Mouse (Mus musculus) midbrain, postnatal 0 days (tissue): ENCODE measurements at regions not wholly inside any gene's neighbourhood (a gene's known extent, or its start where the extent isn't known, plus 50 kb on each side); places are given as distances from the start of the nearest gene placed in this dataset.
A peak's percentile ranks its signal among the peaks of the same experiment; 100 is the strongest.

Experiments
- ATAC-seq: fragments of 200-750 bp; cut with Nextera tagmentation; 2 replicates; pipeline ENCODE4 v1.8.0; 2017; ENCODE audit warnings: moderate number of reproducible peaks, mild to moderate bottlenecking, moderate TSS enrichment, moderate library complexity; ENCODE audit not compliant: low FRiP score
- DNase-seq: peaks from one replicate; pipeline ENCODE4 v3.0.0-alpha.2; 2015; ENCODE audit warnings: low spot score
- H3K27ac ChIP-seq: fragments of 300-500 bp; sonication (generic); 2 replicates; pipeline ENCODE4 v1.5.1; 2014; ENCODE audit warnings: low read depth, mild to moderate bottlenecking, low read length, mixed read lengths
- H3K27me3 ChIP-seq: fragments of 300-500 bp; sonication (generic); 2 replicates; pipeline ENCODE4 v1.6.1; 2014; ENCODE audit warnings: low read length, control low read depth, mixed read lengths; ENCODE audit not compliant: insufficient read depth
- H3K36me3 ChIP-seq: fragments of 300-500 bp; sonication (generic); 2 replicates; pipeline ENCODE4 v1.6.1; 2014; ENCODE audit warnings: low read length, control low read depth, mixed read lengths; ENCODE audit not compliant: insufficient read depth
- H3K4me1 ChIP-seq: fragments of 300-500 bp; sonication (generic); 2 replicates; pipeline ENCODE4 v1.6.1; 2014; ENCODE audit warnings: mild to moderate bottlenecking, control low read depth, antibody characterized with exemption, low read length, mixed read lengths; ENCODE audit not compliant: insufficient read depth
- H3K4me2 ChIP-seq: fragments of 300-500 bp; sonication (generic); 2 replicates; pipeline ENCODE4 v1.6.1; 2014; ENCODE audit warnings: low read depth, mild to moderate bottlenecking, low read length, mixed read lengths; ENCODE audit not compliant: poor library complexity, severe bottlenecking
- H3K4me3 ChIP-seq: fragments of 300-500 bp; sonication (generic); 2 replicates; pipeline ENCODE4 v1.5.1; 2014; ENCODE audit warnings: low read depth, mild to moderate bottlenecking, low read length, moderate library complexity
- H3K9ac ChIP-seq: fragments of 300-500 bp; sonication (generic); replicated peaks from 2 replicates; pipeline ENCODE4 v1.6.1; 2014; ENCODE audit warnings: mild to moderate bottlenecking, low read length, moderate library complexity, mixed read lengths; ENCODE audit not compliant: poor library complexity, severe bottlenecking
- H3K9me3 ChIP-seq: fragments of 300-500 bp; sonication (generic); 2 replicates; pipeline ENCODE4 v1.6.1; 2016; ENCODE audit warnings: low read length, control low read depth
- CTCF ChIP-seq: IDR thresholded peaks from 2 replicates; pipeline ENCODE4 v1.5.1; 2016; ENCODE audit warnings: antibody characterized with exemption, mild to moderate bottlenecking
- WGBS: fragments of 180-500 bp; shearing (Covaris S2); extraction: QIAGEN DNeasy Blood & Tissue Kit; methylation state at CpG from one replicate; pipeline ENCODE4 v1.1.7; 2014; 5-methylcytosine and 5-hydroxymethylcytosine counted together

DNA sequence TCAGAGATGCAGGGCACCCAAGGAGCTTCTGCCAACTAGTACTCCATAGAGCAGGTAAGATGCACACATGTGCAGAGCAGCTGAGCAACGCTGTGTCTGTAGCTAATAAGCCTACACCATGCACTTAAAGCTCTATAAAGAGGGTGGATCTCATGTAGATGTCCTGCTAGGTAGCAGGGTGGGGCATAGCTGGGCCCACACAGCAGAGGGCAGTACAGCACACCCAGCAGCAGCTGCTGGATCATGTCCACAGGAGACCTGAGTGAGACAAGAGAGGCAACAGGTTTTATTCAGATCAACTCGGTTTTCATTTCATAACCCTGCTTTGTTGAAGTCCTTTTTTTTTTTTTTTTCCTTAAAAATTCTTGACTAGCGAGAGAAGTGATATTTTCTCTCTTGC is 151.5 kb upstream of the Gm10181 start:
- H3K27ac ChIP-seq: no peak overlapping the region
- H3K4me3 ChIP-seq: no peak overlapping the region
- H3K36me3 ChIP-seq: no peaks in the 10 kb centered on the region
- WGBS: 56% methylated on average over 3 of the region's 3 CpGs
- no peak overlapping the region for H3K9ac ChIP-seq
- H3K4me2 ChIP-seq: no peak overlapping the region
- ATAC-seq: no peak
- no peaks in the 10 kb centered on the region for H3K27me3 ChIP-seq
- DNase-seq: no peak
- H3K4me1 ChIP-seq: no peaks in the 10 kb centered on the region
- TF ChIP-seq CTCF: peak; percentile 22; the same call in 1 of the 2 replicates
- no peaks in the 10 kb centered on the region for H3K9me3 ChIP-seq

DNA sequence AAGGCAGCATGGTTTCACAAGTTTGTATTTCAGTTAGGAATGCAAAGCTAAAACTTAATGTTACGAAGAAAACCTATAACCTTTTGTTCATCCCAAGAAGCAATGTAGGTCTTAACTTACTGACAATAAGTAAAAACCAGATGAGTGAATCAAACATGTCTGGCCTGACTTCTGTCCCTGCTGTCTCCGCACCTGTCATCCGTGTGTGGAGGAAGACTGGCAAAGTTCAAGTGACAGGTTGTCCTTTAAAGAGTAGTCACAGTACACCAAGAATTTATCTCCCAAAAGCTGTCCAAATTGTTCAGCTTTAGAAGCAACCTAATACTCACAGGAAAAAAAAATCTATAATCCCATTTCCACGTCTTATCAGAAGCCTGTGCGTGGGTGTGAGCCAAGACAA is 146.3 kb upstream of the Gm10181 start:
- TF ChIP-seq CTCF: no peak
- Histone ChIP-seq H3K9ac (no peak overlapping the region), H3K27me3 (no peaks in the 10 kb centered on the region), H3K4me3 (no peak overlapping the region), H3K9me3 (no peaks in the 10 kb centered on the region), H3K4me2 (no peak overlapping the region), H3K36me3 (no peaks in the 10 kb centered on the region), H3K27ac (no peak overlapping the region), H3K4me1 (no peaks in the 10 kb centered on the region)
- ATAC-seq (no peak), DNase-seq (no peak)
- WGBS: 79% methylated on average over 5 of the region's 5 CpGs

DNA sequence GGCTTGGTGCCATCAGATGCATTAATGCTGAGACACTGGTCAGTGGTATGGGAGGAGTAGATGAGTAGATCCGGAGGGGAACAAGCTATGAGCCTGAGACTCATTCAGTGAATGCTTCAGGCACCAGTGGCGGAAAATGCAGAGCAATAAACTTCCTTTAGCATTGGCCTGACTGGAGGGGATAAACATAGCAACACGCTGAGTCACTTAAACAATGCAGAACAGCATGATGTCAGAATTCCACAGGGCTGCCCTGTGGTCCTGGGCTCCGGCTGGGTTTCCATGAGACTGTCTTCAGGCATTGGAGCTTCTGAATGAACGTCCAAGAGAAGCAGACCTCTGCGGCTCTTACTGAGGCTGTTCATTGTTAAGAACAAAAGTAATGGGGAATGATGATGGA is 145.4 kb upstream of the Gm10181 start:
- no peaks in the 10 kb centered on the region for H3K9me3 ChIP-seq
- no peak overlapping the region for H3K9ac ChIP-seq
- H3K4me1 ChIP-seq: no peaks in the 10 kb centered on the region
- ATAC-seq: no peak
- no peaks in the 10 kb centered on the region for H3K27me3 ChIP-seq
- H3K4me3 ChIP-seq: no peak overlapping the region
- no peaks in the 10 kb centered on the region for H3K36me3 ChIP-seq
- no peak for TF ChIP-seq CTCF
- no peak overlapping the region for H3K27ac ChIP-seq
- H3K4me2 ChIP-seq: no peak overlapping the region
- DNase-seq: peak; percentile 27
- 18% methylated on average over 6 of the region's 6 CpGs for WGBS

DNA sequence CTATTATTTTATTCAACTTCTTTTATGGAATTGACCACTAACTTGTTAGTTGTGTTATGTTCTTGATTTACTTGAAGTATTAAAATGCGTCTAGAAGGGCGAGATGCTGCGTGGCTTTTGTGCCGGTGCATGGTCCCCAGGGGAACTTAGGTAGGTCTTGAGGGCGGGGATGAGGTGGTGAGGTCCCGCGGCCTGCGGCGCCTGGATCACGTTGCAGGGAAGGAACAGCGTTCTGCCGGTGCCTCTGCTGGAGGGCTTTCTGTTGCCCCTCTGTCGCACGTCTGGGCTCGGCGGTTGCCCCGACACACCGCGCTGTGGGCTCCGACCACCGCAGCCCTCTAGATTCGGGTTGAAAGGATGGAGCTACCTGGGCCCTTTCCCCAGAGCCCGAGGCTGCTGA is 136.7 kb upstream of the Gm10181 start:
- Histone ChIP-seq H3K27ac (no peak overlapping the region), H3K9ac (no peak overlapping the region), H3K4me2 (no peak overlapping the region), H3K4me3 (no peak overlapping the region), H3K9me3 (no peaks in the 10 kb centered on the region), H3K27me3 (no peaks in the 10 kb centered on the region), H3K36me3 (no peaks in the 10 kb centered on the region), H3K4me1 (no peaks in the 10 kb centered on the region)
- ATAC-seq (no peak), DNase-seq (no peak)
- TF ChIP-seq CTCF: no peak
- 44% methylated on average over 23 of the region's 23 CpGs for WGBS

DNA sequence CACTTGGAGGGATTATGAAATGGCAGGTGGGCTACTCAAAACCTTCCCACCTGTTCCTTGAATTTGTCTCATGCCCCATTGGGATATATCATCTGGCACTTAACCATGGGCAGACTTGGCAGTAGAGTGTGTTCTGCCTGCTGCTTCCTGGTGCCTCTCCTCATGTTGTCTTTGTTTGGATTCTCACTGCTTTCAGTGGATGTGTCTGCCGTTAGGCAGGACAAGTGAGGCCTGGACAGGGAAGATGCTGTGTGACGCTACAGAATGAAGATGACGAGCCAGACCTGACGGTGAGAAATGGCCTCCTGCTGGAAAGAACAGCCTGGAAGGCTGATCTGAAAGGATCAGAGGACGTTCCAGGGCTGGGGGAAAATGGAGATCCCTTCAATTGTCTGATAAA is 133.6 kb upstream of the Gm10181 start:
- Histone ChIP-seq H3K9me3 (no peaks in the 10 kb centered on the region), H3K4me2 (no peak overlapping the region), H3K4me1 (no peaks in the 10 kb centered on the region), H3K27me3 (no peaks in the 10 kb centered on the region), H3K9ac (no peak overlapping the region), H3K27ac (no peak overlapping the region), H3K36me3 (no peaks in the 10 kb centered on the region), H3K4me3 (no peak overlapping the region)
- ATAC-seq (no peak), DNase-seq (no peak)
- no peak for TF ChIP-seq CTCF
- 59% methylated on average over 5 of the region's 5 CpGs for WGBS

DNA sequence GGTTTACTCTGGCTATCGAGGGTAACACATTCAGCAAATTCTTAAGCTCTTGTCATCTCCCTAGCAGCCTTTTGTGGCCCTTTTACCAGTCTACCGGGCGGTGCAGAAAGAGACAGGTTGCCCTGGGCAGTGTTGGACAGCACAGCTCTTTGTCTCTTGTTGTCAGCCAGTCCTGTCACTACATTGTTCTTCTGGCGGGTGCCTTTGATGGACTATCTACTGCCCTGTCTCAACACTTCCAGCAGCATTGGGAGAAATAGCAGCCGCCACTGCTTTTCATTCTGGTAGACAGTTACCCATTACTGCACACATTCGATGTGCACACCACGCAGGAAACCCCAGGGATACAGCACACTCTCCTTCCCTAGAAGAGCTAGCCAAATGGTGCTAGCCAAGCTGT is 132.7 kb upstream of the Gm10181 start:
- ATAC-seq (no peak), DNase-seq (peak; percentile 15)
- Histone ChIP-seq H3K4me1 (no peaks in the 10 kb centered on the region), H3K27me3 (no peaks in the 10 kb centered on the region), H3K9me3 (no peaks in the 10 kb centered on the region), H3K9ac (no peak overlapping the region), H3K4me3 (no peak overlapping the region), H3K4me2 (no peak overlapping the region), H3K27ac (no peak overlapping the region), H3K36me3 (no peaks in the 10 kb centered on the region)
- TF ChIP-seq CTCF: no peak
- 30% methylated on average over 7 of the region's 7 CpGs for WGBS

DNA sequence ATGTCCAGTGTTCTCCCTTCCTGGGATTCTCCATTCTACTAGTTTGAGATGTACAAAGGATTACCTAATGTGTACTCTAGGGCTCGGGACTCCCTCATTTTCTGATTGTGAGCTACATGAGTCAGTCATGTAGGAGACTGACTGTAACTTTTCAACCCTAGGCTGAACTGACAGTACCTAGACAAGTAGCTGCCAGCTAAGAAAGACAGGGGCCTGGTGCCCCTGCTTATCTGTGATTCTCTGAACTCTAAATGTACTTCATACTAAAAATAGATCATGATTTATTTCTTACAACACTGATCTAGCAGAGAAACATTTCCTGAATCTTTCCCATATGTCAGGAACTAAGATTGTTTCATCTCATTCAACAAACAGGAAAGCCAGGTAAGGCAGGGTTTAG is 125.9 kb upstream of the Gm10181 start:
- ATAC-seq: no peak
- Histone ChIP-seq H3K4me1 (no peaks in the 10 kb centered on the region), H3K4me3 (no peak overlapping the region), H3K27me3 (no peaks in the 10 kb centered on the region), H3K27ac (no peak overlapping the region), H3K9me3 (no peaks in the 10 kb centered on the region), H3K4me2 (no peak overlapping the region), H3K9ac (no peak overlapping the region), H3K36me3 (no peaks in the 10 kb centered on the region)
- no peak for TF ChIP-seq CTCF
- DNase-seq: no peak
- 88% methylated on average over 1 of the region's 1 CpGs for WGBS
